Mouse (Mus musculus): ENCODE measurements around the gene Serpina1f. TPM values are rescaled to one million over a fixed set of nuclear protein-coding genes. Genes with fewer than 3 reads are reported as not detected.
"Not testable (repeated sequence)": the region's sequence is repeated elsewhere in the genome, so short reads cannot be mapped to it uniquely, and the experiment has no call there.

The Serpina1f gene
- polyA plus RNA-seq, 1 experiment: 1.3 TPM

- WGBS: 64% methylated on average over 2 of the region's 2 CpGs
- H3K4me3 ChIP-seq (replicated peaks; ENCODE audit: control insufficient read depth, low read depth, low read length): no peak overlapping the region
- no peak for TF ChIP-seq POLR2A (IDR thresholded peaks at IDR 0.05; ENCODE audit: borderline replicate concordance, control insufficient read depth, low read depth, low read length)
- TF ChIP-seq CTCF (IDR thresholded peaks at IDR 0.05; ENCODE audit: control insufficient read depth, insufficient read depth, low read length): no peak
- H3K4me1 ChIP-seq (ENCODE audit: control insufficient read depth, insufficient read depth, low read length): no peaks in the 10 kb centered on the region
- no peak overlapping the region for H3K27ac ChIP-seq (ENCODE audit: control insufficient read depth, insufficient read depth, low read depth, low read length, poor library complexity)
These were observed 22.1 kb downstream of the Serpina1f start for GRCm38 (mm10) chr12:103673179-103673578.

- Histone ChIP-seq H3K4me1 (ENCODE audit: control insufficient read depth, insufficient read depth, low read length) (no peaks in the 10 kb centered on the region), H3K4me3 (replicated peaks; ENCODE audit: control insufficient read depth, low read depth, low read length) (no peak overlapping the region), H3K27ac (ENCODE audit: control insufficient read depth, insufficient read depth, low read depth, low read length, poor library complexity) (no peak overlapping the region)
- WGBS: 59% methylated on average over 3 of the region's 3 CpGs
- TF ChIP-seq POLR2A (IDR thresholded peaks at IDR 0.05; ENCODE audit: borderline replicate concordance, control insufficient read depth, low read depth, low read length) (no peak), CTCF (IDR thresholded peaks at IDR 0.05; ENCODE audit: control insufficient read depth, insufficient read depth, low read length) (no peak)
These were observed 23.8 kb downstream of the Serpina1f start for GRCm38 (mm10) chr12:103671483-103671882.

DNA sequence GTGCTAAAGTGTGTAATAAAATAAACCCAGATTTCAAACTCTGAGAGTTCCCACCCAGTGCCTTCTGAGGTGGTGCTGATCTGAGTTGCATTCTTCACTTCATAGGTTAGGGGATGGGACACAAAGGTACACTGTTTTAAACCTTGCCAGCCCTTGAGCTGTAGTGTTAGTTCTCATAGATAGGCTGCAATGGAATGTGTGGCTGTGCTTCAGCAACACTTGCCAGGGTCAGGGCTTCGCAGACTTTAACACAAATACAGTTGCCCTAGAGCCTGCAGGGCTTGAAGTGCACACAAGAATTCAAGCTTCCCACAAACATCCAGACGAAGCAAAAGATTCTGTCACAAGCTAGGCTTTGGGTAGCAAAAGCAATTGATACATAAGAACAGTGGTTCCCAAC is 24.4 kb downstream of the Serpina1f start:
- H3K4me1 ChIP-seq (ENCODE audit: control insufficient read depth, insufficient read depth, low read length): no peaks in the 10 kb centered on the region
- TF ChIP-seq CTCF (IDR thresholded peaks at IDR 0.05; ENCODE audit: control insufficient read depth, insufficient read depth, low read length): no peak
- no peak for TF ChIP-seq POLR2A (IDR thresholded peaks at IDR 0.05; ENCODE audit: borderline replicate concordance, control insufficient read depth, low read depth, low read length)

DNA sequence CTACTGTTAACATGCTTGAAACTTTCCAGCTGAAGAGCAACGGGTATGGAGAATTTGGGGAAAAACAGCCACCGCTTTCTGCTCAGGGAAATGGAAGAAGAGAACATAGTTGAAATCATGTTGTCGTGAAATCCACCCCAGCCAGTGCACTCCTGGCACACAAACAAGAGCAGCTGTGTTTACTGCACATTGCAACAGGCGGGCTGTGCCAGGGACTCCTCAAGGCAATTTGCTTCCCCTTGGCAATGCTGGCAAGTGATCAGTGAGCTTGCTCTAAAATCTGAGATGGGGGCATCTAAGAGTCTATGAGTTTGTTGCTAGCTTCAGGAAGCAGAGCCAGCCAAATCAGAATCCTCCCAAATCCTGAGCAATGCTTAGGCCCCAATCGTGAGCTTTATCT is 25.0 kb downstream of the Serpina1f start:
- Histone ChIP-seq H3K27ac (ENCODE audit: control insufficient read depth, insufficient read depth, low read depth, low read length, poor library complexity) (no peak overlapping the region), H3K4me1 (ENCODE audit: control insufficient read depth, insufficient read depth, low read length) (no peaks in the 10 kb centered on the region), H3K4me3 (replicated peaks; ENCODE audit: control insufficient read depth, low read depth, low read length) (no peak overlapping the region)
- TF ChIP-seq POLR2A (IDR thresholded peaks at IDR 0.05; ENCODE audit: borderline replicate concordance, control insufficient read depth, low read depth, low read length) (no peak), CTCF (IDR thresholded peaks at IDR 0.05; ENCODE audit: control insufficient read depth, insufficient read depth, low read length) (no peak)
- 74% methylated on average over 5 of the region's 5 CpGs for WGBS

More for the DNA sequence above, 24.4 kb downstream of the Serpina1f start:
- WGBS: 53% methylated on average over 2 of the region's 2 CpGs
- no peak overlapping the region for H3K4me3 ChIP-seq (replicated peaks; ENCODE audit: control insufficient read depth, low read depth, low read length)
- H3K27ac ChIP-seq (ENCODE audit: control insufficient read depth, insufficient read depth, low read depth, low read length, poor library complexity): no peak overlapping the region

DNA sequence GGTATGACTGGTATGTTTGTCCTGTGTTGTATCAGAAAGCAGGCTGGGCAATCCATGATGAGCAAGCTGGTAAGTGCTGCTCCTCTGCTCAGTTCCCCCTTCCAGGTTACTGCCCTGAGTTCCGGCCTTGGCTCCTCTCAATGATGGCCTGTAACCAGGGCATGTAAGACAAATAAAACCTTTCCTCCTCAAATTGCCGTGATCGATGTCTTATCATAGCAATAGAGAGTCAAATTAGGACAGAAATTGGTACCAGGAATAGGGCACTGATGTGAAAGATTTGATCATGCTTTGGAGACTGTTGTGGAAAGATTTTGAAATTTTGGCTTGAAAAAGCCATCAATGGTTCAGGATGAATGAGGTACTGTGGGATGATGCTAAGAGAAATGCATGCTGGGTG is 30.0 kb downstream of the Serpina1f start:
- Histone ChIP-seq H3K4me3 (replicated peaks; ENCODE audit: control insufficient read depth, low read depth, low read length) (no peak overlapping the region), H3K27ac (ENCODE audit: control insufficient read depth, insufficient read depth, low read depth, low read length, poor library complexity) (no peak overlapping the region), H3K4me1 (ENCODE audit: control insufficient read depth, insufficient read depth, low read length) (no peaks in the 10 kb centered on the region)
- TF ChIP-seq CTCF (IDR thresholded peaks at IDR 0.05; ENCODE audit: control insufficient read depth, insufficient read depth, low read length) (no peak), POLR2A (IDR thresholded peaks at IDR 0.05; ENCODE audit: borderline replicate concordance, control insufficient read depth, low read depth, low read length) (no peak)
- 90% methylated on average over 3 of the region's 3 CpGs for WGBS

- not testable (repeated sequence) for H3K27ac ChIP-seq (ENCODE audit: control insufficient read depth, insufficient read depth, low read depth, low read length, poor library complexity); H3K4me3 ChIP-seq (replicated peaks; ENCODE audit: control insufficient read depth, low read depth, low read length); H3K4me1 ChIP-seq (ENCODE audit: control insufficient read depth, insufficient read depth, low read length)
These were observed 33.3 kb downstream of the Serpina1f start for GRCm38 (mm10) chr12:103662053-103662452.

DNA sequence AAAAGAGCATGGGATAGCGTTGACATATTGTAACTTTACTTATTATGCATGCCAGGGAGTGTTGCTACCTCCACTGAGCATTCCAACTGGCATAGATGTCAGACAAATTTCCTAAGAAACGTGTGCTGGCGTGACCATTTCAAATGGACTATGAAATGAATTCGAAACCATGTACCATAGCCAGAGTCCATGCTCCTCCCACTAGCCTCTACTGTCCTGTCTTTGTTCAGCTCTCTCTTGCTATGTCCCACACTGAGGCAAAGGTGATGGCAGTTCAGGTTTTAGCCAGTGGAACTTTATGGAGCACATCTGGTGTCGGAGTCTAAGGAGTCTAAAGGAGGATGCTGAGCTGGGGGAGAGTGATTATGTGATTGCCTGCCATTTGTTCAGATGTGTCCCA is 35.3 kb downstream of the Serpina1f start:
- 77% methylated on average over 5 of the region's 5 CpGs for WGBS
- no peak for TF ChIP-seq CTCF (IDR thresholded peaks at IDR 0.05; ENCODE audit: control insufficient read depth, insufficient read depth, low read length)
- TF ChIP-seq POLR2A (IDR thresholded peaks at IDR 0.05; ENCODE audit: borderline replicate concordance, control insufficient read depth, low read depth, low read length): no peak
- H3K4me3 ChIP-seq (replicated peaks; ENCODE audit: control insufficient read depth, low read depth, low read length): no peak overlapping the region
- H3K4me1 ChIP-seq (ENCODE audit: control insufficient read depth, insufficient read depth, low read length): no peaks in the 10 kb centered on the region
- H3K27ac ChIP-seq (ENCODE audit: control insufficient read depth, insufficient read depth, low read depth, low read length, poor library complexity): no peak overlapping the region

- WGBS: 70% methylated on average over 2 of the region's 2 CpGs
- TF ChIP-seq CTCF (IDR thresholded peaks at IDR 0.05; ENCODE audit: control insufficient read depth, insufficient read depth, low read length) (no peak), POLR2A (IDR thresholded peaks at IDR 0.05; ENCODE audit: borderline replicate concordance, control insufficient read depth, low read depth, low read length) (no peak)
- Histone ChIP-seq H3K27ac (ENCODE audit: control insufficient read depth, insufficient read depth, low read depth, low read length, poor library complexity) (no peak overlapping the region), H3K4me1 (ENCODE audit: control insufficient read depth, insufficient read depth, low read length) (no peaks in the 10 kb centered on the region), H3K4me3 (replicated peaks; ENCODE audit: control insufficient read depth, low read depth, low read length) (no peak overlapping the region)
These were observed 36.2 kb downstream of the Serpina1f start for GRCm38 (mm10) chr12:103659171-103659570.

GRCm38 (mm10) chr12:103657991-103658390 is 37.3 kb downstream of the Serpina1f start:
- Histone ChIP-seq H3K4me1 (ENCODE audit: control insufficient read depth, insufficient read depth, low read length) (no peaks in the 10 kb centered on the region), H3K4me3 (replicated peaks; ENCODE audit: control insufficient read depth, low read depth, low read length) (no peak overlapping the region), H3K27ac (ENCODE audit: control insufficient read depth, insufficient read depth, low read depth, low read length, poor library complexity) (no peak overlapping the region)
- TF ChIP-seq POLR2A (IDR thresholded peaks at IDR 0.05; ENCODE audit: borderline replicate concordance, control insufficient read depth, low read depth, low read length): no peak
- TF ChIP-seq CTCF (IDR thresholded peaks at IDR 0.05; ENCODE audit: control insufficient read depth, insufficient read depth, low read length): no peak
- 70% methylated on average over 10 of the region's 10 CpGs for WGBS
